Mouse (Mus musculus) embryonic stem cell, embryonic (primary cell): ENCODE results near the gene Rrp36.

Experiments used
- CTCF ChIA-PET, 4 experiments: fragments of 300-600 bp in 2 of 4; fragments of 350-600 bp in 2 of 4; sonication (Branson Sonifier 250); formaldehyde crosslinking; loops; one replicate each; lab custom pipeline; 2022; ENCODE audit warnings: inconsistent platforms in 2 of 4; lab: Charles Lee
- POLR2A ChIA-PET, 4 experiments: fragments of 300-600 bp in 2 of 4; fragments of 350-600 bp in 2 of 4; sonication (Branson Sonifier 250); formaldehyde crosslinking; loops; one replicate each; lab custom pipeline; 2022; ENCODE audit warnings: antibody characterized with exemption in 4 of 4, inconsistent platforms in 1 of 4; lab: Charles Lee

Gene Rrp36

DNA sequence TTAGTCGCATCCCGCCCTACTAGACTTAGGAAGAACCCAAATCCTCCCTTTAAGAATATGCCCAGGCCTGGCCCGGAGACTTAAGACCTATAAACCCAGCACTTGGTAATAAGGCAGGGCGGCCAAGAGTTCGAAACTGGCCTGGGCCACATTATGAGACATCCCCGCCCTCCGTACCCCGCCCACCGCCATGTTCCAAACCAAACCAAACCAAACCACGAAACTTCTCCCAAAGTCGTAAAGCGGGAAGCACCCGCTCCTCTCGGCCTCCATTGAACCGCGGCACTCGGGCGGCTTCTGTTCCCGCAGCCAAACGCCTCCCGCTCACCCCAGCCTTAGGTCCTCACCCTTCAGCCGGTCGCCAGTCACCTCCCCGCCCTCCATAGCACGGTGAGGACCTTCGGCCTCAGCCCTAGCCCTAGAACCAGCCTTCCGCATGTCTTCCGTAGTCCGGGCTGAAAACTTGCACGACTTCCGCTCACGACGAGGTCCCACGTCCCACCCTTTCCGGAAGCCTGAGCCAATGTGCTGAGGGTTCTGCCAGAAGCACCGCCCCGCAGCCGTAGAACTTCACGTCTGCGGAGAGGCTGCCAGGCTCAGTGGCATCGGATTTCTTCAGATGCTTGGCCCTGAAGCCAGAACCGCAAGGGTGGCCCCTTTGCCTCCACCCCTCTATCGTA, at the start of gene Rrp36:
Gene Rrp36 (minus strand): TSS at position 503 of the 680 bp plus-strand sequence.
- ChIA-PET CTCF (interaction anchor here in 3 of 4 experiments (0.5 to 1.5 kb wide), 9 partner anchors 9 to 234 kb away, joined by 3 to 5 read pairs (median 3); partner anchors contain the start of gene Ppp2r5d (in 1 of the 3)), POLR2A (interaction anchor here in 3 of 4 experiments (0.6 to 10.4 kb wide), 43 partner anchors 8 to 846 kb away, joined by 3 to 84 read pairs (median 4); partner anchors contain the start of genes Cnpy3 (in 2 of the 3), Cul7 (in 2 of the 3), Ppp2r5d (in 2 of the 3) and Klc4 (in 1 of the 3))

GRCm38 (mm10) chr17:46721077-46721476, 46.9 kb upstream of the Rrp36 start:
- ChIA-PET CTCF (interaction anchor here in 3 of 4 experiments (0.6 to 2.3 kb wide), 3 partner anchors 16 to 555 kb away, joined by 3 to 9 read pairs (median 3); no protein-coding TSS in a partner anchor), POLR2A (interaction anchor here in 2 of 4 experiments (0.5 to 2.6 kb wide), 10 partner anchors 9 to 170 kb away, joined by 3 to 11 read pairs (median 3); partner anchors contain the start of genes Ppp2r5d (in 2 of the 2), Klhdc3 (in 1 of the 2), Ptcra (in 1 of the 2) and Tbcc (in 1 of the 2))

- ChIA-PET CTCF (interaction anchor here (0.5 to 4.9 kb wide), 49 partner anchors 8 to 1118 kb away, joined by 3 to 40 read pairs (median 4); partner anchors contain the start of genes Ppp2r5d (in 2 of the 4), Ptk7 (in 1 of the 4), Rrp36 (in 1 of the 4) and Tbcc (in 1 of the 4)), POLR2A (interaction anchor here (0.5 to 4.1 kb wide), 26 partner anchors 9 to 279 kb away, joined by 3 to 24 read pairs (median 4); partner anchors contain the start of genes Ppp2r5d (in 3 of the 4), Cul7 (in 2 of the 4), Cnpy3 (in 1 of the 4) and Klhdc3 (in 1 of the 4))
Measured at GRCm38 (mm10) chr17:46714756-46715481, 40.8 kb upstream of the Rrp36 start.

DNA sequence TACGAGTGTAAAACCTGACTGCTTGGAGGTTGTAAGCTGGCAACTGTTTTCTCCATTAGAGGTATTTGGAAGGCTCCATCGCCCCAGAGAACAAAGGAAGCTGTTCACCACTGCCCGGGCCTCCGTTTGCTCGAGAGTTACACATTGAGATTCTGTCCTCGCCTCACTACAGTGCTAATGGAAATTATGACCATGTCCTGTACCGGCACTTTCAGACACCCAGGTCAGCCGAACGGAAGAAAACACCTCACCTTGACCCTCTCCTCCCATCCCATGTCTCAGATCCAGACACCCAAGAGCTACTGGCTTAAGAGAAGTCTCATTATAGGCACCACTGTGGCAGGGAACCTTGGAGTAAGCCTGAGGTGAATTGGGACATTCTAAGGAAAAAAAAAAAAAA, 39.7 kb upstream of the Rrp36 start:
- CTCF ChIA-PET = interaction anchor here (0.6 to 4.9 kb wide), 15 partner anchors 8 to 388 kb away, joined by 3 to 40 read pairs (median 5); partner anchors contain the start of gene Ppp2r5d (in 1 of the 4)
- POLR2A ChIA-PET = interaction anchor here in 3 of 4 experiments (0.7 to 4.1 kb wide), 14 partner anchors 9 to 113 kb away, joined by 3 to 24 read pairs (median 4); partner anchors contain the start of genes Ppp2r5d (in 2 of the 3), Cul7 (in 1 of the 3) and Klhdc3 (in 1 of the 3)

DNA sequence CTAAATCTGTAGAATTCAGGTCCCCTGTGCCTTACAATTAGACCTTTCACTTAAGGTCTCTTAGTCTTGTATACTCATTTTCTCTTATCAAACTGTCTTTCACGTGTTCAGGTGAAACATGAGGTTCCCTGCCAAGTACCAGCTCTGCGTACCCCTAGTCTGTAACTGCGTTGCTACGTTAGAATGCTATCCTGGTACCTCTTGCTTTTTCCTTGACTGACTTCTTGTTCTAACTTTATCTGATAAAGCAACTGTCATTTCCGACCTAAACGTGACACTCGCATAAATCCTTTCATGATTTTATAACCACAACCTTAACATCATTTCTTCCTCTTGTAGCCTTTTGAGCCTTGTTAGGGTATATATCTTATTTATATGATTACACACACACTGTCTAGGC, 38.3 kb upstream of the Rrp36 start:
- ChIA-PET POLR2A (interaction anchor here (0.6 to 1.3 kb wide), 14 partner anchors 9 to 178 kb away, joined by 3 to 7 read pairs (median 4); partner anchors contain the start of genes Cnpy3 (in 1 of the 4), Mea1 (in 1 of the 4), Ptcra (in 1 of the 4) and Rrp36 (in 1 of the 4)), CTCF (interaction anchor here in 2 of 4 experiments (0.5 to 1.6 kb wide), 6 partner anchors 9 to 196 kb away, joined by 3 to 4 read pairs (median 3); partner anchors contain the start of gene Tbcc (in 1 of the 2))

GRCm38 (mm10) chr17:46711612-46712271, 37.6 kb upstream of the Rrp36 start:
- POLR2A ChIA-PET = interaction anchor here (0.6 to 1.3 kb wide), 15 partner anchors 10 to 179 kb away, joined by 3 to 7 read pairs (median 3); partner anchors contain the start of genes Cnpy3 (in 1 of the 4), Mea1 (in 1 of the 4), Ptcra (in 1 of the 4) and Rrp36 (in 1 of the 4)
- CTCF ChIA-PET = interaction anchor here in 2 of 4 experiments (0.5 to 1.6 kb wide), 7 partner anchors 10 to 197 kb away, joined by 3 to 4 read pairs (median 3); partner anchors contain the start of gene Tbcc (in 1 of the 2)

DNA sequence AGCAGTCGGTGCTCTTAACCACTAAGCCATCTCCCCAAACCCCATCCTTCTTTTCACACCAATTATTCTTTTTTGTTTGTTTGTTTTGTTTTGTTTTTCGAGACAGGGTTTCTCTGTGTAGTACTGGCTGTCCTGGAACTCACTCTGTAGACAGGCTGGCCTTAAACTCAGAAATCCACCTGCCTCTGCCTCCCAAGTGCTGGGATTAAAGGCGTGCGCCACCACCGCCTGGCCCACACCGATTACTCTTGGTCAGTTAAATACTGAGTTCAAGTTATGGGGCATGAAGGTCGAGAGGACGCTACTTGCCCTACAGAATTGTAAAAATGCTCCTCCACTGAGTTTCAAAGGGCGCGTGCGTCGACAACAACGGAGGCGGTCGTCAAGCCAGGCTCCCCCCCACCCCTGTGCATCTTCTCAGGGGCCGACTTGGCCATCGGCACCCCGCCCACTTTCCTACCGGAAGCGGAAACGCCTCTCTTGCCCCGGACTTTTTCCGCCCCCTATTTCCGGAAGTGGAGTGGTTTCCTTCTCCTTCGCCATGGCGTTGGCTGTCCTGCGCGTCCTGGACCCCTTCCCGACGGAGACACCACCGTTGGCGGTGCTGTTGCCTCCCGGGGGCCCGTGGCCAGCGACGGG, 36.9 kb upstream of the Rrp36 start, which contains the start of gene Pex6:
Gene Pex6 (plus strand): TSS at position 505 of the 639 bp plus-strand sequence.
- ChIA-PET CTCF (interaction anchor here in 2 of 4 experiments (0.6 to 1.0 kb wide), 4 partner anchors 14 to 74 kb away, joined by 3 to 4 read pairs (median 3); no protein-coding TSS in a partner anchor), POLR2A (interaction anchor here in 3 of 4 experiments (0.7 to 1.3 kb wide), 3 partner anchors 42 to 179 kb away, joined by 3 to 5 read pairs (median 4); partner anchors contain the start of gene Tbcc (in 2 of the 3))

DNA sequence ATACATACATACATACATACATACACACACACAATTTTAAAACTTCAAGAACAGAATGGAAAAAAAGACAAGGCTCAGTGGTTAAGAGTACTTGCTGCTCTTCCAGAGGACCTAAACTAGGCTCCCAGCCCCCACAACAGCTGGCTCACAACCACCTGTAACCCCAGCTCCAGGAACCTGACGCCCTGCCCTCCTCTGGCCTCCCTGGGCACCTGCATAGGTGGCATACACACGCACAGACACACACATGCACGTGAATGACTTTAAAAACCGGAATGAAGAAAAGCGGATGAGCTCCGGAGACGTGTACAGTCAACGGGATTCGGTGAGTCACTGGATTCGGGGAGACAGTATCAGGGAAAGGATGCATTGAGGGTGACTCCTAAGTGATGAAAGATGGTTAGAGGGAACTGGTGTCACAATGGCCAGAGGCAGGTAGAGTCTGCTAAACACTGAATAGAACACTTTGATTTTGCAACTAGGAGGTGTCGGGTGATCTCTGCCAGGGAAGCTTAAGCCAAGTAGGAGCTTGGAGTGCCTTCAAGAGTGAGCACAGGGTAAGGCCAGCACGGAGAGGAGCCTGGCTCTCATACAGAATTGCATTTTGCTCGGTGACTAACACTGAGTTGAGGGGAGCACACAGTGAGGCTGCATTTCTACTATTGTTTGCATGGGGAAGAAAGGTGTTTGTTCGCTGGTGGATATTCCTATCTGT, 32.4 kb upstream of the Rrp36 start:
- ChIA-PET CTCF (interaction anchor here in 2 of 4 experiments (0.6 to 2.6 kb wide), 3 partner anchors 9 to 1063 kb away, joined by 3 to 40 read pairs (median 10); no protein-coding TSS in a partner anchor), POLR2A (interaction anchor here in 3 of 4 experiments (0.5 to 18.7 kb wide), 16 partner anchors 8 to 141 kb away, joined by 3 to 197 read pairs (median 6); partner anchors contain the start of genes 2310039H08Rik (in 1 of the 3), Klhdc3 (in 1 of the 3), Mea1 (in 1 of the 3) and Ptk7 (in 1 of the 3))

GRCm38 (mm10) chr17:46704887-46705835, 31.0 kb upstream of the Rrp36 start, which contains the start of gene Ppp2r5d:
Gene Ppp2r5d, minus strand, starts transcription at chr17:46705111.
- ChIA-PET CTCF (interaction anchor here in 3 of 4 experiments (0.5 to 2.6 kb wide), 29 partner anchors 8 to 1148 kb away, joined by 3 to 40 read pairs (median 3); partner anchors contain the start of genes Cul9 (in 1 of the 3), Dnph1 (in 1 of the 3), Mea1 (in 1 of the 3) and Ptk7 (in 1 of the 3)), POLR2A (interaction anchor here (0.5 to 18.7 kb wide), 119 partner anchors 8 to 1198 kb away, joined by 3 to 197 read pairs (median 4); partner anchors contain the start of genes Klhdc3 (in 3 of the 4), 2310039H08Rik (in 2 of the 4), Cnpy3 (in 2 of the 4) and Gnmt (in 2 of the 4))

DNA sequence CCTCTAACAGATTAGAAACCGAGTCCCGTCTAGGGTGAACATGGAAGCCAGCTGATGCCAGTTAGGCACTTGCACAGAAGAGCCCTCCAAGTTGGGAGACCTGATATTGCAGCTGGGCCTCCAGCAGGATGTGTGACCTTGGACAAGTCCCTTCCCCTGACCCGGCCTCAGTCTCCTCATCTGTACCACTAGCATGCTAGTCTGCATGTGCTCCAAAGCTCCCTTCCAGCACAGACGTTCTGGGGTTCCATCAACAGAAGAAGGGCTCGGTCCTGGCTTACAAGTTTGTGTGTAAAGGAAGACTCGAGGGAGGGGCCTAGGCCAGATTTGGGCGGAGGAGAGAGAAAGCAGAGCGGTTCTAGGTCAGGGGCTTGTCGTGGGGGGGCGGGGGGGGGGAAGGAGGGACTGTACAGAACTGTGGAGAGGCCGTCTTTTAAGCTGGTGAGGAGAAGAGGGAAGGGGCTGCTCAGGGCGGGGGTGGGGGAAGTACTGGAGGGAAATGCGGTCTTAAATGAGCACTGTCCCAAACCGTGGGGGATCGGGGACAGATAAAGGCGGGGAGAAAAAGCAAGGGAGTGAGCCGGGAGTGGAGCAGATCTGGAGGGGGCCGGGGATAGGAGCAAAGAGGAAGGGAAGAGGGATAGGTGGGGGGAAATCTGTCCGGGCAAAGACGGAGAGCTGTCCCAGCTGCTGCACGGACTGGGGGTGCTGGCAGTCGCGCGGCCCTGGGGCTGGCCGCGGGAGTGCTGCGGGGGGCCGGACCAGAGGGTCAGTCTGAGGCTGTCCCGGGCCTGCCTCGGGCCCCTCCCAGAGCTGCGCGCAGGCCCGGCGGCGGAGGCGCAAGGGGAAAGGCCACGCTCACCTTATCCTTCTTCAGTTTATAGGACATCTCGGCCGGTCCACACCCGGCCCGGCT, 30.1 kb upstream of the Rrp36 start:
- ChIA-PET CTCF (interaction anchor here (0.6 to 2.6 kb wide), 27 partner anchors 7 to 571 kb away, joined by 3 to 40 read pairs (median 4); partner anchors contain the start of genes Cul9 (in 1 of the 4), Dnph1 (in 1 of the 4), Mea1 (in 1 of the 4) and Ptk7 (in 1 of the 4)), POLR2A (interaction anchor here (0.5 to 18.7 kb wide), 111 partner anchors 9 to 1197 kb away, joined by 3 to 197 read pairs (median 4); partner anchors contain the start of genes Klhdc3 (in 3 of the 4), Cnpy3 (in 2 of the 4), Mea1 (in 2 of the 4) and Rrp36 (in 2 of the 4))

GRCm38 (mm10) chr17:46702506-46702905, 28.4 kb upstream of the Rrp36 start:
- POLR2A ChIA-PET = interaction anchor here in 2 of 4 experiments (1.0 to 18.7 kb wide), 5 partner anchors 10 to 43 kb away, joined by 3 to 197 read pairs (median 6); partner anchors contain the start of genes Klhdc3 (in 1 of the 2) and Mea1 (in 1 of the 2)
- CTCF ChIA-PET = interaction anchor here in 1 of 4 experiments (0.6 kb wide), 1 partner anchor 181 kb away, joined by 3 read pairs; no protein-coding TSS in a partner anchor

DNA sequence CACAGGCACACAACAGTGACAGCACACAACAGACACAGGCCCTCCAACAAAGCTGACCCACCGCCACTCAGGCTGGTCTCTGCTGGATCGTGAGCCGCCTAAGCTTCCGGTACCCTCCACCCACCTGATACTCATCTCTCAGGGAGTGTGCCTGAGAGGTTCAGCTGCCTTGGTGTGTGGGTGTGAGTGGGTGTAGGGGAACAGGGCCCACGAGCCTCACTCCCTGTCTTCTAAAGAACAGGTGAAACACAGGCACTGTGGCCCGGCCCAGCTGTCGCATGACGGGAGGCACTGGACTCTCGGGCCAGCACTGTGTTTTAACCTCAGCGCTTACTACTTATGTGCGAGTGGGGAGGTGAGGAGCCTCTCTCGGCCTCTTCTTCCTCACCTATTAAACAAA, 27.9 kb upstream of the Rrp36 start:
- POLR2A ChIA-PET = interaction anchor here in 3 of 4 experiments (0.5 to 18.7 kb wide), 5 partner anchors 12 to 282 kb away, joined by 3 to 197 read pairs (median 5); partner anchors contain the start of genes Klhdc3 (in 1 of the 3) and Mea1 (in 1 of the 3)
- CTCF ChIA-PET = interaction anchor here in 2 of 4 experiments (0.6 to 0.7 kb wide), 4 partner anchors 180 to 578 kb away, joined by 3 to 5 read pairs (median 4); no protein-coding TSS in a partner anchor
